Comparison of ENCODE assay signal across 8 mouse cellular contexts in genomic region chr7:6194129-6194528, GRCm38 (mm10). TPM values are rescaled to one million over a fixed set of nuclear protein-coding genes. Genes with fewer than 3 reads are reported as not detected.
DNase-seq lines count a peak whose midpoint lies in the region; ATAC-seq lines count a peak whose summit lies in the region.

No protein-coding gene starts in this region.

- ATAC-seq in frontal cortex, adult (ENCODE audit: low TSS enrichment), result peak; percentile 75; the same call in 1 of the 2 replicates
- peak; percentile 66; the same call in 1 of the 2 replicates for ATAC-seq in embryonic facial prominence, embryonic 13.5 days (ENCODE audit: insufficient number of reproducible peaks, insufficient read depth, low FRiP score, low TSS enrichment, low read depth)
- peak; percentile 81 for ATAC-seq in megakaryocyte progenitor cell, adult 5-6 weeks (replicated peaks; ENCODE audit: poor library complexity)

- H3K4me3 ChIP-seq in embryonic facial prominence, embryonic 13.5 days, result no peak overlapping the region

- no peak overlapping the region for H3K4me2 ChIP-seq in embryonic facial prominence, embryonic 13.5 days

- no peak for DNase-seq in frontal cortex, postnatal 36 days (ENCODE audit: low spot score in 2 of 2)
- peak; percentile 63 for DNase-seq in adrenal gland, postnatal 25 days
- DNase-seq in heart, postnatal 36 days, result peak; percentile 50 to 63
- DNase-seq in left cerebral cortex, postnatal 25 days (ENCODE audit: low spot score in 2 of 2), result peak; percentile 38 to 63
- DNase-seq in right cerebral cortex, postnatal 14 days, result peak; percentile 60

- H3K36me3 ChIP-seq in embryonic facial prominence, embryonic 13.5 days, result peaks cover 17% of the 10 kb centered on the region

- no peak overlapping the region for H3K27ac ChIP-seq in embryonic facial prominence, embryonic 13.5 days

- intact Hi-C loops in heart, postnatal 36 days (cut with DNase I), result no loop called here
- intact Hi-C loops in left cerebral cortex, postnatal 25 days (cut with DNase I), result loop anchor here (1.0 to 5.0 kb wide), 2 partner anchors 67 to 88 kb away; no protein-coding TSS in a partner anchor

- WGBS in embryonic facial prominence, embryonic 13.5 days, result 20% methylated on average over 5 of the region's 5 CpGs

- no peaks in the 10 kb centered on the region for H3K9me3 ChIP-seq in embryonic facial prominence, embryonic 13.5 days

- no peaks in the 10 kb centered on the region for H3K27me3 ChIP-seq in embryonic facial prominence, embryonic 13.5 days

- H3K4me1 ChIP-seq in embryonic facial prominence, embryonic 13.5 days, result no peaks in the 10 kb centered on the region

- no peak overlapping the region for H3K9ac ChIP-seq in embryonic facial prominence, embryonic 13.5 days

RNA-seq across cellular contexts. Expression of gene Galp, which starts 2.8 kb away (rescaled TPM):
- total RNA-seq in adrenal gland, postnatal 25 days (2021), result not detected in 2 replicates
- polyA plus RNA-seq in embryonic facial prominence, embryonic 13.5 days (2015; fragmentation: Nextera tagmentation; extraction: Ambion mirVana), result not detected in 2 replicates
- not detected for total RNA-seq in heart, postnatal 36 days (2021)
- not detected for total RNA-seq in left cerebral cortex, postnatal 25 days (2021)
- total RNA-seq in megakaryocyte progenitor cell, adult 5-6 weeks (2015), result not detected in 2 replicates
- not detected in 2 replicates for total RNA-seq in megakaryocyte progenitor cell, adult 5-6 weeks (2017)

RNA-seq across cellular contexts. Expression of gene Zfp444, which starts 22.1 kb away (rescaled TPM):
- total RNA-seq in adrenal gland, postnatal 25 days (2021), result 21.6 and 31.8 TPM in 2 replicates
- 69.5 and 76.0 TPM in 2 replicates for polyA plus RNA-seq in embryonic facial prominence, embryonic 13.5 days (2015; fragmentation: Nextera tagmentation; extraction: Ambion mirVana)
- 10 to 100 TPM in 1 of 2 experiments, 1 to 10 TPM in 1; 9.4 to 11.4 TPM for total RNA-seq in heart, postnatal 36 days (2021)
- 10 to 100 TPM; 56.7 to 69.6 TPM for total RNA-seq in left cerebral cortex, postnatal 25 days (2021)
- 4.1 and 6.2 TPM in 2 replicates for total RNA-seq in megakaryocyte progenitor cell, adult 5-6 weeks (2015)
- 16.4 and 20.9 TPM in 2 replicates for total RNA-seq in megakaryocyte progenitor cell, adult 5-6 weeks (2017)

RNA-seq across cellular contexts. Expression of gene Zscan5b, which starts 27.9 kb away (rescaled TPM):
- not detected in 2 replicates for total RNA-seq in adrenal gland, postnatal 25 days (2021)
- polyA plus RNA-seq in embryonic facial prominence, embryonic 13.5 days (2015; fragmentation: Nextera tagmentation; extraction: Ambion mirVana), result not detected in 2 replicates
- total RNA-seq in heart, postnatal 36 days (2021), result not detected
- not detected for total RNA-seq in left cerebral cortex, postnatal 25 days (2021)
- not detected in 2 replicates for total RNA-seq in megakaryocyte progenitor cell, adult 5-6 weeks (2015)
- not detected in 2 replicates for total RNA-seq in megakaryocyte progenitor cell, adult 5-6 weeks (2017)

RNA-seq across cellular contexts. Expression of gene Zfp787, which starts 38.3 kb away (rescaled TPM):
- 51.5 and 58.0 TPM in 2 replicates for total RNA-seq in adrenal gland, postnatal 25 days (2021)
- polyA plus RNA-seq in embryonic facial prominence, embryonic 13.5 days (2015; fragmentation: Nextera tagmentation; extraction: Ambion mirVana), result 21.2 and 28.0 TPM in 2 replicates
- total RNA-seq in heart, postnatal 36 days (2021), result 10 to 100 TPM; 30.2 to 34.0 TPM
- total RNA-seq in left cerebral cortex, postnatal 25 days (2021), result 10 to 100 TPM; 25.1 to 27.3 TPM
- total RNA-seq in megakaryocyte progenitor cell, adult 5-6 weeks (2015), result 14.3 and 17.8 TPM in 2 replicates
- 20.4 and 24.8 TPM in 2 replicates for total RNA-seq in megakaryocyte progenitor cell, adult 5-6 weeks (2017)

RNA-seq across cellular contexts. Expression of gene Epp13, which starts 58.4 kb away (rescaled TPM):
- not detected in 2 replicates for total RNA-seq in adrenal gland, postnatal 25 days (2021)
- polyA plus RNA-seq in embryonic facial prominence, embryonic 13.5 days (2015; fragmentation: Nextera tagmentation; extraction: Ambion mirVana), result not detected in 2 replicates
- total RNA-seq in heart, postnatal 36 days (2021), result not detected
- not detected for total RNA-seq in left cerebral cortex, postnatal 25 days (2021)
- total RNA-seq in megakaryocyte progenitor cell, adult 5-6 weeks (2015), result not detected in 2 replicates
- total RNA-seq in megakaryocyte progenitor cell, adult 5-6 weeks (2017), result not detected in 2 replicates

Comparison
In these comparisons a context has a peak if more than half of its experiments do, and no peak if none do; other contexts are left out.
1. DNase-seq: peak in adrenal gland, postnatal 25 days (single experiment), heart, postnatal 36 days (2 of 2), left cerebral cortex, postnatal 25 days (2 of 2) and right cerebral cortex, postnatal 14 days (single experiment); none in frontal cortex, postnatal 36 days (0 of 2).
2. Peak in every context shown above with its lines, with median percentiles within 50 percentile points of each other: ATAC-seq.